Mouse (Mus musculus) kidney, adult 2 months (tissue): ENCODE results near the gene Pemt.

Experiments
- CTCF ChIP-seq: fragments of 200-500 bp; conservative IDR thresholded peaks from 2 replicates; pipeline ENCODE4 v1.5.1; 2011; ENCODE audit warnings: low read depth, mild to moderate bottlenecking, control low read depth, low read length, moderate library complexity, mixed read lengths; ENCODE audit not compliant: insufficient read depth, insufficient read length
- POLR2A ChIP-seq: fragments of 200-500 bp; IDR thresholded peaks from one replicate; pipeline ENCODE4 v1.6.1; 2011; ENCODE audit warnings: low read depth, low read length, control low read depth

GRCm38 (mm10) chr11:60027913-60028875, 18.1 kb downstream of the Pemt start:
- no peak for TF ChIP-seq CTCF
- TF ChIP-seq POLR2A: no peak
